Mouse (Mus musculus): ENCODE measurements at regions not wholly inside any gene's neighbourhood (a gene's known extent, or its start where the extent isn't known, plus 50 kb on each side); places are given as distances from the start of the nearest gene placed in this dataset.

- DNase-seq (ENCODE audit: low read depth): no peak
These were observed 535.7 kb downstream of the Bcl11a start for GRCm38 (mm10) chr11:24613529-24613928.

GRCm38 (mm10) chr11:24615436-24615835 lies 537.6 kb downstream of the Bcl11a start:
- no peak for DNase-seq (ENCODE audit: low read depth)

GRCm38 (mm10) chr11:24618586-24618985 lies 540.7 kb downstream of the Bcl11a start:
- DNase-seq (ENCODE audit: low read depth): no peak

GRCm38 (mm10) chr11:24619021-24619420 lies 541.2 kb downstream of the Bcl11a start:
- no peak for DNase-seq (ENCODE audit: low read depth)

GRCm38 (mm10) chr11:24628619-24629018 lies 550.8 kb downstream of the Bcl11a start:
- DNase-seq (ENCODE audit: low read depth): no peak

GRCm38 (mm10) chr11:24629431-24629830 lies 551.6 kb downstream of the Bcl11a start:
- DNase-seq (ENCODE audit: low read depth): no peak

- DNase-seq (ENCODE audit: low read depth): no peak
These were observed 552.6 kb downstream of the Bcl11a start for GRCm38 (mm10) chr11:24630403-24630900.

GRCm38 (mm10) chr11:24631651-24632050 lies 553.8 kb downstream of the Bcl11a start:
- DNase-seq (ENCODE audit: low read depth): no peak

- DNase-seq (ENCODE audit: low read depth): no peak
These were observed 558.9 kb downstream of the Bcl11a start for GRCm38 (mm10) chr11:24636716-24637115.

- DNase-seq (ENCODE audit: low read depth): no peak
These were observed 565.7 kb downstream of the Bcl11a start for GRCm38 (mm10) chr11:24643439-24644109.

GRCm38 (mm10) chr11:24652852-24653251 lies 575.0 kb downstream of the Bcl11a start:
- DNase-seq (ENCODE audit: low read depth): no peak

GRCm38 (mm10) chr11:24664082-24664481 lies 586.2 kb downstream of the Bcl11a start:
- DNase-seq (ENCODE audit: low read depth): no peak

- no peak for DNase-seq (ENCODE audit: low read depth)
These were observed 587.5 kb downstream of the Bcl11a start for GRCm38 (mm10) chr11:24665310-24665709.

- no peak for DNase-seq (ENCODE audit: low read depth)
These were observed 593.8 kb downstream of the Bcl11a start for GRCm38 (mm10) chr11:24671662-24672061.

GRCm38 (mm10) chr11:24673248-24674207 lies 595.7 kb downstream of the Bcl11a start:
- no peak for DNase-seq (ENCODE audit: low read depth)

- DNase-seq (ENCODE audit: low read depth): no peak
These were observed 596.3 kb downstream of the Bcl11a start for GRCm38 (mm10) chr11:24674208-24674571.

GRCm38 (mm10) chr11:24677016-24677415 lies 599.2 kb downstream of the Bcl11a start:
- no peak for DNase-seq (ENCODE audit: low read depth)

GRCm38 (mm10) chr11:24679581-24679980 lies 601.7 kb downstream of the Bcl11a start:
- DNase-seq (ENCODE audit: low read depth): no peak

- DNase-seq (ENCODE audit: low read depth): no peak
These were observed 604.6 kb downstream of the Bcl11a start for GRCm38 (mm10) chr11:24682423-24682822.

GRCm38 (mm10) chr11:24685545-24686467 lies 608.0 kb downstream of the Bcl11a start:
- DNase-seq (ENCODE audit: low read depth): no peak

- no peak for DNase-seq (ENCODE audit: low read depth)
These were observed 610.4 kb downstream of the Bcl11a start for GRCm38 (mm10) chr11:24688160-24688782.
